Mouse (Mus musculus): ENCODE measurements around the gene Wdr82. TPM values are rescaled to one million over a fixed set of nuclear protein-coding genes. Genes with fewer than 3 reads are reported as not detected.

Gene Wdr82
- 100 to 1,000 TPM; 143 TPM for total RNA-seq (2021)

- peak; percentile 88 to 90 for DNase-seq
These were observed at the start of gene Wdr82 for GRCm38 (mm10) chr9:106170556-106171345. Gene Wdr82, plus strand, starts transcription at chr9:106170928.

DNA sequence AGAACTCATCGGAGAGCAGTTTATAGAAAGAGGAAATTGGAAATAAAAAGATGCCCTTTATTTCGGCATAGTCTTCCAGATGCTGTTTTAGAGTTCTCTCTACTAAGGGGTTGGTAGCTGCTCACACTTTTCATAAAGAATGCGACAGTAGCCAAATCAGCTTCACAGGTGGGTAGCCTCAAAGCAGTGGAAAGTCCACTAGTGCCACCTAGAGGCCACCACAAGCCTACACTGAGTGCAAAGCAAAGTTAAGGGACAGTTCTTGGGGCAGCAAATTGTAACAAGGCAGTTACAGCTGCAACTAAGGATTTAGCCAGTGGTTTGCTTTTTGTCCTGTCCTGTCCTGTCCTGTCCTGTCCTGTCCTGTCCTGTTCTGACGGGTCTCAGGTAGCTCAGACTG lies 47.1 kb upstream of the Wdr82 start:
- DNase-seq: peak in 1 of 2 experiments; percentile 19

DNA sequence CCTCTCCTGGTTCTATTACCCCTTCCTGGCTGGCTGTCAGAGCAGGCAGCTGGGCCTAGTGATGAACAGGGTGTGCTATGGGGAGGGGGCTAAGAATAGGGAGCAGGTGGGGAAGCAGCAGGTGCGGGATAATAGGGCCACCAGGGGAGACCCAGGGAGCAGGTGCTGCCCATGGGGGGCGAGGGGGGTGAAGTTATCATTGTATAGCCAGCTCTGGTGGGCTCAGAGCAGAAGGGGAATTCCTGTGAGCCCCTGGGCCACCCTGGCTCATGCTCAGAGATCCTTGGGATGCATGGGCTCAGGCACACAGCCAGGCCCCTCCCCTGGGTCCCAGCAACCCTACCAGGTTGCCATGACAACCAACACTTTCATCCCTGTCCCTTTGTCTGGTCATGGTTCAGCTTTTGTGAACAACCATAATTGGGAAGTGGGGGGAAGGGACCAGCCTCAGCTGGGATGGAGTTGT lies 43.9 kb upstream of the Wdr82 start:
- DNase-seq: no peak

DNA sequence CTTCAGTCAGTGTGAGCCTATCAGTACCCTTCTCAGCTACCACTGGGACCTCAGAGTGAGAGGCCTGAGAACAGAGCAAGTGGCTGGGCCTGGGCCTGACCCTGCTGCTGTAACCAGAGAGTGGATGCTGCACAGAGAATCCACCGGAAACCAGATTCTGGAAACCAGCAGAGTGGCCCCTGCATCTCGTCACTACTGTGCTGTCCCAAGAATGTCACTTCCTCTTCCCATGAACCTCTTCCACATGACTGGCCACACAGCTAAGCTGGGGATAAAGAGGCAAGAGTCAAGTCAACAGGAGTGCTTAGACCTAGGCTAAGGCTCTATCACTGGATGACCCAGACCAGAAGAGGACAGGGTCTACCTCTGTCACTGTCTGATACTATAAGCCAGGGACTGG lies 41.7 kb upstream of the Wdr82 start:
- no peak for DNase-seq

DNA sequence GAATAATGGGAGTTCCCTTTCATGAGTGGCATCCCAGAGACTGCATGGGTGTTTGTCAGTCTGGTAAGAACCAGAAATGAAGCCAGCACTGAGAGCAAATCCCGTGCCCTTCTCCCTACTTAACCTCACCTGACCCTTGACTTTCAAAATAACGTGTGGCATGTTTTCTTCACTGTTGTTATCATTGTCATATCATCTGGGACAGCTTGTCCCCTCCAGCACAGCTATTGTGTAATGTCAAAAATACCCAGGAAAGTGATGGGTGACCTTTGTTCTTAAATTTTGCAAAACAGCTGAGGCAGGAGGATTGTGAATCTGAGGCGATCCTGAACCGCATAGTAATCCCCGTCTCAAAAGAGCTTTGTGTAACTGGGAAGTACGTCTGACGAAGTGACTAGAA lies 40.5 kb upstream of the Wdr82 start:
- no peak for DNase-seq

GRCm38 (mm10) chr9:106137671-106138216 lies 33.0 kb upstream of the Wdr82 start:
- no peak for DNase-seq

- DNase-seq: no peak
These were observed 31.0 kb upstream of the Wdr82 start for GRCm38 (mm10) chr9:106139763-106140162.

GRCm38 (mm10) chr9:106141955-106142354 lies 28.8 kb upstream of the Wdr82 start:
- DNase-seq: no peak

- DNase-seq: peak; percentile 32 to 33
These were observed 26.6 kb upstream of the Wdr82 start for GRCm38 (mm10) chr9:106144176-106144575.

DNA sequence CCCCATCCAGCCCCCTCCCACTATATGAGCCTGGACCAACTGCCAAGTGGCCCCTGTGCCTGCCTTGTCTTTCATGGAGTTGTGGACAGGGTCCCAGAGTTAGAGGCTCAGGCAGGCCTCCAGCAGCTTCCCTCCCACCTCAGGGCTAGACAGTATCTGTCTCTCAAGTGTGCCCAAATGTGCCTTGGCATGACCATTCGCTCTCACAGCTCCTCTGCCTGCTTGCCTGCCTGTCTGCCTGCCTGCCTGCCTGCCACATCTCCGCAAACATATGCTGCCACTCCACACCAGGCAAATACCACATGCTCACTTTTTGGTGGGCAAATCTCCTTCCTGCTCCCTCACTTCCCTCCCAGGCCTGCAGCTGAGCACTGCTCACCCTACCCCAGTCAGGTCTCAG lies 25.1 kb upstream of the Wdr82 start:
- no peak for DNase-seq

- DNase-seq: no peak
These were observed 23.4 kb upstream of the Wdr82 start for GRCm38 (mm10) chr9:106147281-106147680.

GRCm38 (mm10) chr9:106147851-106148431 lies 22.8 kb upstream of the Wdr82 start:
- no peak for DNase-seq

GRCm38 (mm10) chr9:106148541-106149398 lies 22.0 kb upstream of the Wdr82 start:
- no peak for DNase-seq

GRCm38 (mm10) chr9:106149399-106149754 lies 21.4 kb upstream of the Wdr82 start:
- DNase-seq: no peak

GRCm38 (mm10) chr9:106154106-106154505 lies 16.6 kb upstream of the Wdr82 start:
- DNase-seq: no peak

GRCm38 (mm10) chr9:106156419-106156818 lies 14.3 kb upstream of the Wdr82 start:
- DNase-seq: peak; percentile 32 to 47

- DNase-seq: no peak
These were observed 13.7 kb upstream of the Wdr82 start for GRCm38 (mm10) chr9:106156921-106157622.

DNA sequence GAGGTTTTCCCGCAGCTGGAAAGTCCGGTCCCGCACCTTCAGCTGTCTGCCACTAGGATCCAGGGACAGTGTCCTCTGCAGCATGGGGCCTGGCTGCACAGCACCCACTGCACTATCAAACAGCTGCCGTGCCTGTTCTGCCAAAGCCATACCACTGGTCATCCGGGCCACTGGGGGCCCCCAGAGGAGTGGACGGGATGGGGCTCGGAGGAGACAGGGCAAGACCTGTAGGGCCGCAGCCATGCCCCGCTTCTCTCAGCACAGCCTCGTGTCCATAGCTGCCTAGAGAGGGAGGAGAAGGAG lies 13.2 kb upstream of the Wdr82 start:
- no peak for DNase-seq

- no peak for DNase-seq
These were observed 12.7 kb upstream of the Wdr82 start, which contains the start of gene Glyctk for GRCm38 (mm10) chr9:106158037-106158491. Gene Glyctk, minus strand, starts transcription at chr9:106158138.

DNA sequence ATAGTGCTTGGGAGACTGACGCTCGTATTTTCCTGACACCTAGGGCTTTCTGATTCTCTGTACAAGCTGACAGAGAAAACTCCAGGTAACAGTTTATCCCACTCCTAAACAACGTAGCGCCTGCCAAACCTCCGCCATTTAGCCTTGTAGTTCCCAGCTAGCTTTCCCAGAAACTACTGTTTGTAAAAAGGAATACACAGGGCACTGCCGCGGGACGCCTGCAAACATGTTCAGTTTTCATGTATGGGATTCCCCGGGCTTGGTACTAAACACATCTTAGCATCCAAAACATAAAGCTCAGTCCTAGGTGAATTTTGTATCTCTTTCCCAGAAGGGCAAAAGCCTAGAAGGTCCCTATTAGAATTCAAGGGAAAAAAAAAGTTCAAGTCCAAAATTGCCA lies 11.5 kb upstream of the Wdr82 start:
- no peak for DNase-seq

DNA sequence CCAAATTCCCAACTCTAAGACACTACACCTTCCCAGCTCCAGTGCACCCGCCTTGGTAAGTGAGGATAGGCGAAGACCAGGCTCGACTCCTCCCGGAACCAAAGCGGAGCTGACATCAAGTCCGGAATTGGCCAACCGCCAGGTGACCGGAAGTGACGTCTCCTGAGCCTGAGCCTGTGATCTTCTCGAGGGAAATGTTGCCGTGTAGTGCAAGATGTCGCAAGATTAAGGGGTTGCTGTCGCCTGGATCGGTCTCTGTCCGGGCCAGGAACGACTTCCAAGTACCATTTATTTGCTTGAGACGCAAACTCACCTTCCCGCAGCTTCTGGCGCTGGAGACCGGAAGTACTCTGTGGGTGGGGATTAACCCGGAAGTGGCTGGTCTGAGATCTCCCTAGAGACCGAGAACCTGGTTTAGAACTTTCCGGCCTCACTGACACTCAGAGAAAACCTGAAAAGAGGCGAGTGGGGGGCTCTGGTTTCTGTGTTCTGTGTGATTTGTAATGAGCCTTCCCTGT lies 10.9 kb upstream of the Wdr82 start:
- DNase-seq: peak; percentile 85 to 86

DNA sequence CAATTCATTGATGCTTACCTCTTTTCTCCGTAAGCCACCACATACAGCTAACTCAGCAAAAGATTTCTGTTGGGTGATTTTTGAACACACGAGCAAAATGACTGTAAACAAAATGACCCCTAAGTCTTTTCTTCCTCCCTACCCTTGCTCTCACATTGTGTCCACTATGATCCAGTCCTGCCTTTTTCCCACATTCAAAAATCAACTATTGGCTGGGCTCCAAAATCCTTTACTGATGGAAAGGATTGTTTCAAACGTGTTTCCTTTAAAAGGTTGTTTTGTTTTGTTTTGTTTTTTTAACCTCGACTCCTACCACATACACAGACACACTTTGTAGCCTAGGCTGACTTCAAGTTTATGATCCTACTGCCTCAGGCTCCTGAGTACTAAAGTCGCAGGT lies 10.3 kb upstream of the Wdr82 start:
- no peak for DNase-seq

Measured in layer of hippocampus, postnatal 36 days (tissue).